Mouse (Mus musculus) lung, postnatal 0 days (tissue): Measurements from ENCODE around the gene Tbp.

ENCODE experiments used
- CTCF ChIP-seq: IDR thresholded peaks from 2 replicates; pipeline ENCODE4 v1.5.1; 2016; ENCODE audit warnings: antibody characterized with exemption, mild to moderate bottlenecking
- EP300 ChIP-seq: IDR thresholded peaks from 2 replicates; pipeline ENCODE4 v1.6.1; 2016; ENCODE audit warnings: antibody characterized with exemption, mild to moderate bottlenecking, control low read depth

- peak; percentile 64 for TF ChIP-seq CTCF
- TF ChIP-seq EP300, result no peak
Observed at GRCm38 (mm10) chr17:15530141-15530540, 30.5 kb downstream of the Tbp start.
